Mouse (Mus musculus): ENCODE results near the gene Stx1a. TPM values are rescaled to one million over a fixed set of nuclear protein-coding genes. Genes with fewer than 3 reads are reported as not detected.

The Stx1a gene
- polyA plus RNA-seq, 1 experiment = 10.2 TPM

GRCm38 (mm10) chr5:135076931-135077505 is 53.7 kb downstream of the Stx1a start:
- TF ChIP-seq CTCF (IDR thresholded peaks at IDR 0.05; ENCODE audit: borderline replicate concordance, insufficient read depth, low read length) (no peak), POLR2A (IDR thresholded peaks at IDR 0.05; ENCODE audit: low read depth, low read length) (no peak)
- Histone ChIP-seq H3K27ac (ENCODE audit: insufficient read depth, low read length) (no peak overlapping the region), H3K4me3 (ENCODE audit: insufficient read depth, low read length) (peak overlapping the region; percentile 74), H3K4me1 (ENCODE audit: control insufficient read depth, insufficient read depth, low read length) (no peaks in the 10 kb centered on the region)

DNA sequence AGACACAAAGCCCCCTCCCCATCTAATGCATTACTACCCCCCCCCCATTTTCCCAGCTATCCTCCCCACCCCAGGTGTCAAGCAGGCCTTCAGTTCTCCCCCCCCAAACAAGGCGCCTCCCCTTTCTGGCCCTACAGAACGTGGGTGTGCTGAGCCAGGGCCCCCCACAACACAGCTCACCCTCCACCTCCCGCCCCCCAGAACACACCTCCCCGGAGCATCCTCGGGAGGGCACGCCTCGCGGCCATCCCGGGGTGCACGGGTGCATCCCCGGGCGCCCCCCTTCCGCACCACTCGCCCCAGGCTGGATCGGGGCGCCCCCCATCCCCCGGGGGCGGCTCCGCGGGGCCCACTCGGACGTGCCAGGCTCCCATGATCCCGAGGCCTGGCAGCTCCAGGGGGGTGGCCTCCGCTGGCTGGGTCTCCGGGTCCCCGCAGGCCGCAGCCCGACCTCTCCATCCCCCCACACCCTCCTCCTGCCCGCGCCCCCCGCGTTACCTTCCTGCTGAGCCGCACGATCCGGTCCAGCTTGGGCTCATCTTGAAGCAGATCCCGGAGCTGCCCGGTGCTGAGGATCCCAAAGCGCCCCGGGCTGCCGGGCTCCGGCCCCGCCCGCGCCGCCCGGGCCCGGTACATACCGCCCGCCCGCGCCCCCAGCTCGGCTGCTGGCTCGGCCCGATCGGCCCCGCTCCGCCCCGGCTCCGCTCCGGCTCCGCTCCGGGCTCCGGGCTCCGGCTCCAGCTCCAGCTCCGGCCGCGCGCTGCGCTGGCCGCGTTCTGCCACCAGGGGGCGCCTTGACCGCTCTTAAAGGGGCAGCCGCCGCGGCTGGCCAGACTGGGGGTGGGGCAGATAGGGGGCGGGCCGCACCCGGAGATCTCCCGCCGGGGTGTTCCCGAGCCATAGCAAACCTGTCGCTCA is 54.5 kb downstream of the Stx1a start, which contains the start of gene Vps37d:
Gene Vps37d (minus strand): TSS at position 703 of the 918 bp plus-strand sequence.
- peak within 1 kb of the TSS; percentile 74 for H3K4me3 ChIP-seq (ENCODE audit: insufficient read depth, low read length)
- TF ChIP-seq POLR2A (IDR thresholded peaks at IDR 0.05; ENCODE audit: low read depth, low read length) (no peak), CTCF (IDR thresholded peaks at IDR 0.05; ENCODE audit: borderline replicate concordance, insufficient read depth, low read length) (peak; percentile 33; the same call in 1 of the 2 replicates)
- no peaks in the 10 kb centered on the region for H3K4me1 ChIP-seq (ENCODE audit: control insufficient read depth, insufficient read depth, low read length)
- H3K27ac ChIP-seq (ENCODE audit: insufficient read depth, low read length) = no peak within 1 kb of the TSS

GRCm38 (mm10) chr5:135078482-135078810 is 55.2 kb downstream of the Stx1a start:
- Histone ChIP-seq H3K4me1 (ENCODE audit: control insufficient read depth, insufficient read depth, low read length) (no peaks in the 10 kb centered on the region), H3K27ac (ENCODE audit: insufficient read depth, low read length) (no peak overlapping the region), H3K4me3 (ENCODE audit: insufficient read depth, low read length) (peak overlapping the region; percentile 44)
- no peak for TF ChIP-seq POLR2A (IDR thresholded peaks at IDR 0.05; ENCODE audit: low read depth, low read length)
- no peak for TF ChIP-seq CTCF (IDR thresholded peaks at IDR 0.05; ENCODE audit: borderline replicate concordance, insufficient read depth, low read length)

GRCm38 (mm10) chr5:135079578-135079977 is 56.3 kb downstream of the Stx1a start:
- TF ChIP-seq CTCF (IDR thresholded peaks at IDR 0.05; ENCODE audit: borderline replicate concordance, insufficient read depth, low read length) = no peak
- TF ChIP-seq POLR2A (IDR thresholded peaks at IDR 0.05; ENCODE audit: low read depth, low read length) = no peak
- no peak overlapping the region for H3K27ac ChIP-seq (ENCODE audit: insufficient read depth, low read length)
- H3K4me3 ChIP-seq (ENCODE audit: insufficient read depth, low read length) = no peak overlapping the region
- H3K4me1 ChIP-seq (ENCODE audit: control insufficient read depth, insufficient read depth, low read length) = no peaks in the 10 kb centered on the region

DNA sequence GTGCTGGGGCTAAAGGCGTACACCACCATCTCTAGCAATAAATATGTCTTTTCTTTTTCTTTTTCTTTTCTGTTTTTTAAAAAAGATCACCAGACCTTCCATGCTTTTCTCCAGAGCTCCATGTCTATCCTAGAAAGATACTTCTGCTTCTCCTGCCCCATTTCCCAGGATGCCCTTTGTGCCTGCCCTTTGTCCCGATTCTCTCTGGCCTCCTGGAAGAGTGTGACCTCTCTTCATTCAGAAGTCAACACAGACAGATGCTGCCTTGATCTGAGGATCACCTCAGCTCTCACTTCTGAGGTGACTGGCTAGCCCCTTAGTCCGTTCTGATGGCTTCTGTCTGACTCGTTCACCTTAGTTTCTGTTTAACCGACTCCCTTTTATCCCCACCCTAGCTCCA is 57.3 kb downstream of the Stx1a start:
- H3K27ac ChIP-seq (ENCODE audit: insufficient read depth, low read length) = no peak overlapping the region
- H3K4me3 ChIP-seq (ENCODE audit: insufficient read depth, low read length) = no peak overlapping the region
- TF ChIP-seq CTCF (IDR thresholded peaks at IDR 0.05; ENCODE audit: borderline replicate concordance, insufficient read depth, low read length) (no peak), POLR2A (IDR thresholded peaks at IDR 0.05; ENCODE audit: low read depth, low read length) (no peak)
- no peaks in the 10 kb centered on the region for H3K4me1 ChIP-seq (ENCODE audit: control insufficient read depth, insufficient read depth, low read length)

- TF ChIP-seq POLR2A (IDR thresholded peaks at IDR 0.05; ENCODE audit: low read depth, low read length) (no peak), CTCF (IDR thresholded peaks at IDR 0.05; ENCODE audit: borderline replicate concordance, insufficient read depth, low read length) (no peak)
- no peak overlapping the region for H3K27ac ChIP-seq (ENCODE audit: insufficient read depth, low read length)
- H3K4me1 ChIP-seq (ENCODE audit: control insufficient read depth, insufficient read depth, low read length) = no peaks in the 10 kb centered on the region
- H3K4me3 ChIP-seq (ENCODE audit: insufficient read depth, low read length) = no peak overlapping the region
Measured at GRCm38 (mm10) chr5:135086871-135087270, 63.6 kb downstream of the Stx1a start.

DNA sequence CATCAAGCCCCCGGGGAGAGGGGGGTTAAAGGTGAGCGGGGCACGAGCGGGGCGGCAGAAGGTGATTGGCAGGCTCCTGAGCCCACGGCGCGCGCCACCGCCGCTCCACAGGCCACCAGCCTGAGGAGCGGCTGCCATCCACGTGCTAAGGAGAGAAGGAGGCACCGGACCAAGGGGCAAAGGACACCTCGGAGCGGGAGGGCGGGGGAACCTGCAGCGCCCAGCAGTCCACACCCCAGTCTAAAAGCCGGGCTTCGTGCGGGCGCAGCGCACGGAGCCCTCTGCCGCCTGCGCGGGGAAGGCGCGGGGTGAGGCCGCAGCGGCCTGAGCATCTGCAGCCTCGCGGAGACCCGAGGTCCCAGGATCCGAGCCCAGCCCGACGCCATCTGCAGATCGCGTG is 66.4 kb downstream of the Stx1a start, which contains the start of gene Mlxipl:
Gene Mlxipl (plus strand): TSS at position 238 of the 400 bp plus-strand sequence.
- no peak for TF ChIP-seq CTCF (IDR thresholded peaks at IDR 0.05; ENCODE audit: borderline replicate concordance, insufficient read depth, low read length)
- no peak for TF ChIP-seq POLR2A (IDR thresholded peaks at IDR 0.05; ENCODE audit: low read depth, low read length)
- Histone ChIP-seq H3K27ac (ENCODE audit: insufficient read depth, low read length) (no peak within 1 kb of the TSS), H3K4me3 (ENCODE audit: insufficient read depth, low read length) (no peak within 1 kb of the TSS), H3K4me1 (ENCODE audit: control insufficient read depth, insufficient read depth, low read length) (no peaks in the 10 kb centered on the region)

Other genes with a start within 250 kb of the Stx1a start
- not detected in 2 replicates for gene Tmem270, start 116.7 kb upstream of the Stx1a start, polyA plus RNA-seq (2011; ENCODE audit: insufficient read length, low read depth, missing spikeins)
- not detected in 2 replicates for gene Cldn13, start 108.0 kb upstream of the Stx1a start, polyA plus RNA-seq (2011; ENCODE audit: insufficient read length, low read depth, missing spikeins)
- gene Mettl27, start 91.1 kb upstream of the Stx1a start, polyA plus RNA-seq (2011; ENCODE audit: insufficient read length, low read depth, missing spikeins) = 4.1 and 4.2 TPM in 2 replicates
- gene Cldn4, start 76.5 kb upstream of the Stx1a start, polyA plus RNA-seq (2011; ENCODE audit: insufficient read length, low read depth, missing spikeins) = not detected in 2 replicates
- not detected in 2 replicates for gene Cldn3, start 37.3 kb upstream of the Stx1a start, polyA plus RNA-seq (2011; ENCODE audit: insufficient read length, low read depth, missing spikeins)
- 19.1 and 20.7 TPM in 2 replicates for gene Abhd11, start 14.3 kb upstream of the Stx1a start, polyA plus RNA-seq (2011; ENCODE audit: insufficient read length, low read depth, missing spikeins)
- gene Dnajc30, start 40.7 kb downstream of the Stx1a start, polyA plus RNA-seq (2011; ENCODE audit: insufficient read length, low read depth, missing spikeins) = 15.2 and 18.1 TPM in 2 replicates
- gene Bud23, start 41.5 kb downstream of the Stx1a start, polyA plus RNA-seq (2011; ENCODE audit: insufficient read length, low read depth, missing spikeins) = 38.0 and 49.6 TPM in 2 replicates
- 3.0 and 4.0 TPM in 2 replicates for gene Vps37d, start 54.8 kb downstream of the Stx1a start, polyA plus RNA-seq (2011; ENCODE audit: insufficient read length, low read depth, missing spikeins)
- gene Mlxipl, start 66.4 kb downstream of the Stx1a start, polyA plus RNA-seq (2011; ENCODE audit: insufficient read length, low read depth, missing spikeins) = not detected in 2 replicates
- 17.4 and 24.9 TPM in 2 replicates for gene Tbl2, start 126.2 kb downstream of the Stx1a start, polyA plus RNA-seq (2011; ENCODE audit: insufficient read length, low read depth, missing spikeins)
- gene Bcl7b, start 144.8 kb downstream of the Stx1a start, polyA plus RNA-seq (2011; ENCODE audit: insufficient read length, low read depth, missing spikeins) = 31.0 and 41.7 TPM in 2 replicates
- gene Baz1b, start 163.8 kb downstream of the Stx1a start, polyA plus RNA-seq (2011; ENCODE audit: insufficient read length, low read depth, missing spikeins) = 73.5 and 84.1 TPM in 2 replicates
- gene Fzd9, start 227.7 kb downstream of the Stx1a start, polyA plus RNA-seq (2011; ENCODE audit: insufficient read length, low read depth, missing spikeins) = not detected in 2 replicates